ENCODE assay signal across 8 mouse cellular contexts in genomic region chr11:69150444-69150843, GRCm38 (mm10). TPM values are rescaled to one million over a fixed set of nuclear protein-coding genes. Genes with fewer than 3 reads are reported as not detected.
A peak's percentile ranks its signal among the peaks of the same experiment; 100 is the strongest.
DNase-seq lines count a peak whose midpoint lies in the region; ATAC-seq and TF ChIP-seq lines count a peak whose summit lies in the region.

No protein-coding gene starts in this region.

- H3K4me1 ChIP-seq in intestine, embryonic 14.5 days (replicated peaks; ENCODE audit: control insufficient read depth, insufficient read depth, low read length) = 0 out of 2 replicates have a peak, but pooled peaks cover 4% of the 10 kb centered on the region
- no peaks in the 10 kb centered on the region for H3K4me1 ChIP-seq in limb, embryonic 14.5 days (ENCODE audit: control insufficient read depth, insufficient read depth, low read length)
- no peaks in the 10 kb centered on the region for H3K4me1 ChIP-seq in midbrain, embryonic 14.5 days (ENCODE audit: control insufficient read depth, insufficient read depth, low read length)
- H3K4me1 ChIP-seq in stomach, embryonic 14.5 days (ENCODE audit: control insufficient read depth, insufficient read depth, low read length) = no peaks in the 10 kb centered on the region

- no peaks in the 10 kb centered on the region for H3K36me3 ChIP-seq in intestine, embryonic 14.5 days (ENCODE audit: control insufficient read depth, insufficient read depth, low read length)
- no peaks in the 10 kb centered on the region for H3K36me3 ChIP-seq in limb, embryonic 14.5 days (ENCODE audit: control insufficient read depth, insufficient read depth, low read length)
- no peaks in the 10 kb centered on the region for H3K36me3 ChIP-seq in midbrain, embryonic 14.5 days (ENCODE audit: control insufficient read depth, insufficient read depth, low read length)
- H3K36me3 ChIP-seq in stomach, embryonic 14.5 days (ENCODE audit: control insufficient read depth, insufficient read depth, low read length) = no peaks in the 10 kb centered on the region

- 5% methylated on average over 7 of the region's 7 CpGs for WGBS in intestine, embryonic 14.5 days
- WGBS in limb, embryonic 14.5 days = 5% methylated on average over 7 of the region's 7 CpGs
- 7% methylated on average over 7 of the region's 7 CpGs for WGBS in midbrain, embryonic 14.5 days
- WGBS in stomach, embryonic 14.5 days = 2% methylated on average over 7 of the region's 7 CpGs

- H3K9me3 ChIP-seq in intestine, embryonic 14.5 days (ENCODE audit: control insufficient read depth, low read length) = no peaks in the 10 kb centered on the region
- no peaks in the 10 kb centered on the region for H3K9me3 ChIP-seq in limb, embryonic 14.5 days (ENCODE audit: control insufficient read depth, low read length)
- no peaks in the 10 kb centered on the region for H3K9me3 ChIP-seq in midbrain, embryonic 14.5 days (ENCODE audit: control insufficient read depth, low read length)
- no peaks in the 10 kb centered on the region for H3K9me3 ChIP-seq in stomach, embryonic 14.5 days (ENCODE audit: control insufficient read depth, low read depth, low read length)

- H3K4me2 ChIP-seq in intestine, embryonic 14.5 days (ENCODE audit: low read length) = peak overlapping the region; percentile 44
- peak overlapping the region; percentile 53 for H3K4me2 ChIP-seq in limb, embryonic 14.5 days (replicated peaks; ENCODE audit: low read depth, low read length, severe bottlenecking)
- H3K4me2 ChIP-seq in midbrain, embryonic 14.5 days (ENCODE audit: low read length) = peak overlapping the region; percentile 27; the same call in 1 of the 2 replicates
- peak overlapping the region; percentile 40 for H3K4me2 ChIP-seq in stomach, embryonic 14.5 days (replicated peaks; ENCODE audit: low read depth, low read length)

- no peak overlapping the region for H3K27ac ChIP-seq in intestine, embryonic 14.5 days (ENCODE audit: low read depth)
- no peak overlapping the region for H3K27ac ChIP-seq in limb, embryonic 14.5 days (replicated peaks; ENCODE audit: low read depth, low read length)
- H3K27ac ChIP-seq in midbrain, embryonic 14.5 days (replicated peaks; ENCODE audit: low read depth, low read length) = no peak overlapping the region
- no peak overlapping the region for H3K27ac ChIP-seq in stomach, embryonic 14.5 days (ENCODE audit: low read length)

- H3K9ac ChIP-seq in intestine, embryonic 14.5 days (ENCODE audit: low read length) = peak overlapping the region; percentile 25; the same call in 1 of the 2 replicates
- H3K9ac ChIP-seq in limb, embryonic 14.5 days (ENCODE audit: low read depth, low read length, severe bottlenecking) = peak overlapping the region; percentile 31; the same call in 1 of the 2 replicates
- peak overlapping the region; percentile 26; the same call in 1 of the 2 replicates for H3K9ac ChIP-seq in midbrain, embryonic 14.5 days (replicated peaks; ENCODE audit: low read length)
- H3K9ac ChIP-seq in stomach, embryonic 14.5 days (replicated peaks; ENCODE audit: low read depth, low read length) = no peak overlapping the region

- DNase-seq in ovary, postnatal 14 days (ENCODE audit: low spot score) = peak; percentile 44
- DNase-seq in ovary, adult 18-20 months (ENCODE audit: low spot score) = no peak
- peak; percentile 81 for DNase-seq in cerebellum, adult 9-10 months
- peak; percentile 82 for DNase-seq in intestine, embryonic 14.5 days (ENCODE audit: low spot score)
- peak; percentile 82 for DNase-seq in limb, embryonic 14.5 days (ENCODE audit: low spot score)
- peak; percentile 89 for DNase-seq in midbrain, embryonic 14.5 days

- TF ChIP-seq POLR2A in limb, embryonic 14.5 days (IDR thresholded peaks at IDR 0.05; ENCODE audit: borderline replicate concordance, extremely low read depth, insufficient read depth, insufficient read length) = no peak

- ATAC-seq in frontal cortex, adult (ENCODE audit: low TSS enrichment) = peak; percentile 56; the same call in 1 of the 2 replicates
- no peak for ATAC-seq in intestine, embryonic 14.5 days (replicated peaks; ENCODE audit: low FRiP score, low TSS enrichment, low read depth)
- ATAC-seq in limb, embryonic 14.5 days (ENCODE audit: low FRiP score, low read depth) = peak; percentile 67
- ATAC-seq in midbrain, embryonic 14.5 days (ENCODE audit: low FRiP score, low TSS enrichment) = no peak
- no peak for ATAC-seq in stomach, embryonic 14.5 days (ENCODE audit: insufficient number of reproducible peaks, insufficient read depth, low FRiP score, low read depth)

- peaks cover 4% of the 10 kb centered on the region; the same call in 1 of the 2 replicates for H3K27me3 ChIP-seq in intestine, embryonic 14.5 days (replicated peaks; ENCODE audit: control insufficient read depth, insufficient read depth, low read length)
- H3K27me3 ChIP-seq in limb, embryonic 14.5 days (ENCODE audit: control insufficient read depth, insufficient read depth, low read length) = no peaks in the 10 kb centered on the region
- H3K27me3 ChIP-seq in midbrain, embryonic 14.5 days (ENCODE audit: control insufficient read depth, insufficient read depth, low read length) = no peaks in the 10 kb centered on the region
- H3K27me3 ChIP-seq in stomach, embryonic 14.5 days (ENCODE audit: control insufficient read depth, insufficient read depth, low read length) = no peaks in the 10 kb centered on the region

- H3K4me3 ChIP-seq in intestine, embryonic 14.5 days (ENCODE audit: low read depth, low read length) = peak overlapping the region; percentile 20
- H3K4me3 ChIP-seq in limb, embryonic 14.5 days (replicated peaks; ENCODE audit: low read length) = peak overlapping the region; percentile 21
- H3K4me3 ChIP-seq in midbrain, embryonic 14.5 days (replicated peaks; ENCODE audit: low read depth, low read length) = no peak overlapping the region
- peak overlapping the region; percentile 17 for H3K4me3 ChIP-seq in stomach, embryonic 14.5 days (ENCODE audit: low read depth, low read length)

RNA-seq across cellular contexts. Expression of gene Alox12b, which starts 6.3 kb away (rescaled TPM):
- polyA plus RNA-seq in intestine, embryonic 14.5 days (2014; fragmentation: Nextera tagmentation; extraction: Ambion mirVana) = 0.12 and 0.28 TPM in 2 replicates
- polyA plus RNA-seq in limb, embryonic 14.5 days (2012; rRNA removed) = 0.24 and 0.26 TPM in 2 replicates
- 0.26 and 0.83 TPM in 2 replicates for polyA plus RNA-seq in limb, embryonic 14.5 days (2014; fragmentation: Nextera tagmentation; extraction: Ambion mirVana)
- 0.08 and 0.22 TPM in 2 replicates for polyA plus RNA-seq in midbrain, embryonic 14.5 days (2014; fragmentation: Nextera tagmentation; extraction: Ambion mirVana)
- polyA plus RNA-seq in stomach, embryonic 14.5 days (2014; fragmentation: Nextera tagmentation; extraction: Ambion mirVana) = not detected in 2 replicates

RNA-seq across cellular contexts. Expression of gene Aloxe3, which starts 24.7 kb away (rescaled TPM):
- polyA plus RNA-seq in intestine, embryonic 14.5 days (2014; fragmentation: Nextera tagmentation; extraction: Ambion mirVana) = 0.18 and 0.71 TPM in 2 replicates
- 1.6 TPM in 2 replicates for polyA plus RNA-seq in limb, embryonic 14.5 days (2012; rRNA removed)
- 1.6 and 2.2 TPM in 2 replicates for polyA plus RNA-seq in limb, embryonic 14.5 days (2014; fragmentation: Nextera tagmentation; extraction: Ambion mirVana)
- 2.8 and 3.2 TPM in 2 replicates for polyA plus RNA-seq in midbrain, embryonic 14.5 days (2014; fragmentation: Nextera tagmentation; extraction: Ambion mirVana)
- 0.29 and 0.49 TPM in 2 replicates for polyA plus RNA-seq in stomach, embryonic 14.5 days (2014; fragmentation: Nextera tagmentation; extraction: Ambion mirVana)

RNA-seq across cellular contexts. Expression of gene 9130213A22Rik, which starts 28.1 kb away (rescaled TPM):
- 0.19 and 0.30 TPM in 2 replicates for polyA plus RNA-seq in intestine, embryonic 14.5 days (2014; fragmentation: Nextera tagmentation; extraction: Ambion mirVana)
- 1.1 and 1.4 TPM in 2 replicates for polyA plus RNA-seq in limb, embryonic 14.5 days (2012; rRNA removed)
- polyA plus RNA-seq in limb, embryonic 14.5 days (2014; fragmentation: Nextera tagmentation; extraction: Ambion mirVana) = 0.41 and 0.77 TPM in 2 replicates
- polyA plus RNA-seq in midbrain, embryonic 14.5 days (2014; fragmentation: Nextera tagmentation; extraction: Ambion mirVana) = 0.22 and 0.23 TPM in 2 replicates
- 0.29 and 0.36 TPM in 2 replicates for polyA plus RNA-seq in stomach, embryonic 14.5 days (2014; fragmentation: Nextera tagmentation; extraction: Ambion mirVana)

RNA-seq across cellular contexts. Expression of gene Hes7, which starts 30.2 kb away (rescaled TPM):
- 0.28 and 0.32 TPM in 2 replicates for polyA plus RNA-seq in intestine, embryonic 14.5 days (2014; fragmentation: Nextera tagmentation; extraction: Ambion mirVana)
- 1.1 and 1.4 TPM in 2 replicates for polyA plus RNA-seq in limb, embryonic 14.5 days (2012; rRNA removed)
- polyA plus RNA-seq in limb, embryonic 14.5 days (2014; fragmentation: Nextera tagmentation; extraction: Ambion mirVana) = 0.30 and 0.77 TPM in 2 replicates
- 0.26 and 0.78 TPM in 2 replicates for polyA plus RNA-seq in midbrain, embryonic 14.5 days (2014; fragmentation: Nextera tagmentation; extraction: Ambion mirVana)
- polyA plus RNA-seq in stomach, embryonic 14.5 days (2014; fragmentation: Nextera tagmentation; extraction: Ambion mirVana) = 0.39 and 0.54 TPM in 2 replicates

RNA-seq across cellular contexts. Expression of gene Alox8, which starts 47.2 kb away (rescaled TPM):
- polyA plus RNA-seq in intestine, embryonic 14.5 days (2014; fragmentation: Nextera tagmentation; extraction: Ambion mirVana) = 0.13 and 0.15 TPM in 2 replicates
- 0.04 and 0.06 TPM in 2 replicates for polyA plus RNA-seq in limb, embryonic 14.5 days (2012; rRNA removed)
- polyA plus RNA-seq in limb, embryonic 14.5 days (2014; fragmentation: Nextera tagmentation; extraction: Ambion mirVana) = 0.08 and 0.15 TPM in 2 replicates
- polyA plus RNA-seq in midbrain, embryonic 14.5 days (2014; fragmentation: Nextera tagmentation; extraction: Ambion mirVana) = 0.17 and 0.26 TPM in 2 replicates
- polyA plus RNA-seq in stomach, embryonic 14.5 days (2014; fragmentation: Nextera tagmentation; extraction: Ambion mirVana) = 0.15 TPM in 1 of 2 replicates, not detected in the other

Comparison
In these comparisons a context has a peak if more than half of its experiments do, and no peak if none do; other contexts are left out.
1. ATAC-seq: peak in frontal cortex, adult (single experiment) and limb, embryonic 14.5 days (single experiment); none in intestine, embryonic 14.5 days (single experiment), midbrain, embryonic 14.5 days (single experiment) and stomach, embryonic 14.5 days (single experiment).
2. Peak in every context shown above with its lines, with median percentiles within 50 percentile points of each other: H3K4me2 ChIP-seq.